Mouse (Mus musculus) C2C12 (cell line): Measurements from ENCODE around the gene Ugt1a6b.

Experiments
- CTCF ChIP-seq: IDR thresholded peaks from one replicate; pipeline ENCODE4 v1.5.1; 2011; ENCODE audit not compliant: control insufficient read depth, insufficient read depth, insufficient read length
- MAX ChIP-seq: IDR thresholded peaks from one replicate; pipeline ENCODE4 v1.6.1; 2011; ENCODE audit warnings: mild to moderate bottlenecking, control low read depth
- MYOD1 ChIP-seq: IDR thresholded peaks from one replicate; pipeline ENCODE4 v1.6.1; 2011; ENCODE audit warnings: low read depth; ENCODE audit not compliant: control insufficient read depth, insufficient read length
- USF1 ChIP-seq: IDR thresholded peaks from one replicate; pipeline ENCODE4 v1.6.1; 2011; ENCODE audit warnings: low read depth, mild to moderate bottlenecking, control low read depth, moderate library complexity

GRCm38 (mm10) chr1:88240579-88240978 lies 137.5 kb downstream of the Ugt1a6b start:
- TF ChIP-seq CTCF (no peak), MAX (no peak), USF1 (no peak), MYOD1 (no peak)
